Mouse (Mus musculus) stomach, adult 2 months (tissue): ENCODE data around the gene Anks1b. TPM values are rescaled to one million over a fixed set of nuclear protein-coding genes. Genes with fewer than 3 reads are reported as not detected.

ENCODE experiments used
- polyA plus RNA-seq: library from polyadenylated mRNA; depleted of rRNA; stranded (reverse); fragments of >200 nt; gene quantifications from 2 replicates; pipeline ENCODE4 v1.2.3, GENCODE M21; 2012; rRNA removed

The Anks1b gene
- 0.13 and 0.14 TPM in 2 replicates for polyA plus RNA-seq

DNA sequence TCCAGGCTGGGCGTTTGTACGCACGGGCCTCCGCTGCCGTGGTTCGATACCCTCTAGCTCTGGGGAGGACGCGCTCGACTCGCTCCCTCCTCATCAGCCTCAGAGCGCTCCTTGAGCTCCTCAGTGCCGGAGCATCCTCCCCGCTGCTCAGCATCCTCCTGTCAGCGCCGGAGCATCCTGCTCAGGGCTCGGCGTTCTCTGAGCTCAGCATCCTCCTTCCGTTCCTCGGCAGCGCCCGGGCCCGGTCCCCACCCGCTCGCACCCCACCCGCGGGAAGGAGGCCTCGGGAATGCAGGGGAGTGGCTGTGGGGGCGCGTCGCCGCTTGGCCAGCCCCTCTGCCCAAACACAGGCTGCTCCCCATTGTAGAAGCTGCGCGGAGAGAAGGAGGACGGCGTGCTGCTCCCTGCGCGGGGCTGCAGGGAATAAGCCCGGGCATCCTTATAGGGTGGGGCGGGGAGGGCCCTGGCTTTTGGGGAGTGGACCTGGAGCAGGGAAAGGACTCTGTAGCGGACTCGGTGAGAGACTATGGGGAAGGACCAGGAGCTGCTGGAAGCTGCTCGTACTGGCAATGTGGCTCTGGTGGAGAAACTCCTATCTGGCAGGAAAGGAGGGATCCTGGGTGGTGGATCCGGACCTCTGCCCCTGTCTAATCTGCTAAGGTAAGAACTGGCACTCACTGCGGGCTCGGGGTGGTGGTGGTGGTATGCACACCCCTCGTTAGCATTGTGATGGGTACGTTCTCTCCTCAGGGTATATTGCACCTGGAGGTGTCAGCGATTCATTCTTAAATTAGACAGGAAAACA lies at the start of gene Anks1b:
TSS of gene Anks1b (plus strand) at position 364 of the 805 bp plus-strand sequence.

Other genes with a start within 250 kb of the Anks1b start
- 3.4 and 4.1 TPM in 2 replicates for gene Scyl2, start 187.2 kb upstream of the Anks1b start, polyA plus RNA-seq
- gene Actr6, start 141.2 kb upstream of the Anks1b start, polyA plus RNA-seq: 0.10 TPM in 1 of 2 replicates, not detected in the other
- gene Uhrf1bp1l, start 128.5 kb upstream of the Anks1b start, polyA plus RNA-seq: 3.2 and 3.7 TPM in 2 replicates